Mouse (Mus musculus): ENCODE measurements around the gene Mamstr. TPM values are rescaled to one million over a fixed set of nuclear protein-coding genes. Genes with fewer than 3 reads are reported as not detected.
"Not testable (repeated sequence)": the region's sequence is repeated elsewhere in the genome, so short reads cannot be mapped to it uniquely, and the experiment has no call there.

Mamstr gene
- total RNA-seq, 2 experiments from 2014 or later, result 3.5 to 3.9 TPM

GRCm38 (mm10) chr7:45642503-45643255 is 2.9 kb downstream of the Mamstr start:
- intact Hi-C loops (cut with DNase I), result no loop called here
- Histone ChIP-seq H3K27ac (peak overlapping the region; percentile 84), H3K4me3 (peak overlapping the region; percentile 61)

DNA sequence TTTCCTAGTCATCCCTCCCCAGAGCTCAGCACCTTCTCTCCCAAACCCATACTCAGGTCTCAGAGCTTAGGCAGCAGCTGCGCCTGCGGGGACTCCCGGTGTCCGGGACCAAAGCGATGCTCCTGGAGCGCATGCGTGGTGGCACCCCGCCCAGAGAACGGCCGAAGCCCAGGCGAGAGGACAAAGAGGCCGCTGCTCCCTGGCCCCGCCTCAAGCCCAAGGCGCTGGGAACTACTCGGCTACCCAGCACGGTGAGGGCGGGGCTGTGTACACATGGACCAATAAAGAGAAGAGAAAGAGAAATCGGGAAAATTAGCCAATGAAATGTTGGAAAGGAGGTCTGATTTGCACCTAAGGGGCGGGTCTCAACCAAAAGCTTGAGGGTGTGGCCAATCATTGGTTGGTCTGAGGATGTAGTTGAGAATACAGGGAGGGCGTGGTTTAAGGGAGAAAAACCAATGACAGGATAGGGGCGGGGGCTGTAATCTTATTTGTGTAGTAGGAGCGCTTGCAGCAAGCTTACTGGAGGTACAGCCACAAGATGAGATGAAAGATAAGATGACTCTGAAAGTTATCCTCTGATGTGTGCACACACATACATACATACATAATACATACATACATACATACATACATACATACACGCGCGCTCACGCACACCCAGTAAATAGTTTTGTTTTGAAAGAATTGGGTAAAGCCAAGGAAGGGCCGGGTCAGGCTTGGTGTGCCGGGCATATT is 3.8 kb downstream of the Mamstr start:
- TF ChIP-seq CTCF (IDR thresholded peaks at IDR 0.05), result no peak
- intact Hi-C loops (cut with DNase I), result no loop called here
- Histone ChIP-seq H3K27ac (peak overlapping the region; percentile 84), H3K4me3 (peak overlapping the region; percentile 61)
- DNase-seq (ENCODE audit: extremely low spot score in 1 of 2, low spot score in 2 of 2), result peak; percentile 89 to 90

More at GRCm38 (mm10) chr7:45642503-45643255, 2.9 kb downstream of the Mamstr start:
- DNase-seq (ENCODE audit: extremely low spot score in 1 of 2, low spot score in 2 of 2), result no peak
- TF ChIP-seq CTCF (IDR thresholded peaks at IDR 0.05), result no peak

GRCm38 (mm10) chr7:45644183-45644582 is 4.4 kb downstream of the Mamstr start:
- Histone ChIP-seq H3K4me3 (peak overlapping the region; percentile 41), H3K27ac (peak overlapping the region; percentile 84)
- intact Hi-C loops (cut with DNase I), result no loop called here
- peak; percentile 72 to 76 for DNase-seq (ENCODE audit: extremely low spot score in 1 of 2, low spot score in 2 of 2)
- TF ChIP-seq CTCF (IDR thresholded peaks at IDR 0.05), result no peak

- intact Hi-C loops (cut with DNase I), result no loop called here
- Histone ChIP-seq H3K27ac (peak overlapping the region; percentile 84), H3K4me3 (peak overlapping the region; percentile 41)
- DNase-seq (ENCODE audit: extremely low spot score in 1 of 2, low spot score in 2 of 2), result no peak
- TF ChIP-seq CTCF (IDR thresholded peaks at IDR 0.05), result no peak
Observed at GRCm38 (mm10) chr7:45644872-45645590, 5.3 kb downstream of the Mamstr start.

DNA sequence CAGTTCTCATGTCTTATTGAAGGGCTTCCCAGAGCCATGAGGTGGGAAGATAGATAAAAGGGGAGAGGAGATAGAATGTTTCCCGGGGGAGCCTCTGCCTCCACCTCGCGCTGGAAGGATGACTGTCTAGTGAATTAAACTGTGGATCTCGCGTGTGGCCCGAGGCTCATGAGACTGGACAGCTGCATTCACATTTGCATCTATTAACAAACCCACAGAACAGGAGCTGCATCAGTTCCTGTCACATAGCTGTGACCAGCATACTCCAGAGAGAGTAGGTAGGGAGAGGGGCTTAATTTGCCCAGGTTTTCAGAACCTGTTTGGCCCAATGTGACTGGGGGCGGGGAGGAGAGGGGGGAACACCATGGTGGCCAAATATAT is 5.8 kb downstream of the Mamstr start:
- TF ChIP-seq CTCF (IDR thresholded peaks at IDR 0.05), result no peak
- H3K4me3 ChIP-seq, result no peak overlapping the region
- no peak overlapping the region for H3K27ac ChIP-seq
- intact Hi-C loops (cut with DNase I), result no loop called here
- DNase-seq (ENCODE audit: extremely low spot score in 1 of 2, low spot score in 2 of 2), result no peak

GRCm38 (mm10) chr7:45646671-45647070 is 6.9 kb downstream of the Mamstr start:
- no peak overlapping the region for H3K27ac ChIP-seq
- TF ChIP-seq CTCF (IDR thresholded peaks at IDR 0.05), result no peak
- DNase-seq (ENCODE audit: extremely low spot score in 1 of 2, low spot score in 2 of 2), result no peak
- intact Hi-C loops (cut with DNase I), result no loop called here
- H3K4me3 ChIP-seq, result no peak overlapping the region

DNA sequence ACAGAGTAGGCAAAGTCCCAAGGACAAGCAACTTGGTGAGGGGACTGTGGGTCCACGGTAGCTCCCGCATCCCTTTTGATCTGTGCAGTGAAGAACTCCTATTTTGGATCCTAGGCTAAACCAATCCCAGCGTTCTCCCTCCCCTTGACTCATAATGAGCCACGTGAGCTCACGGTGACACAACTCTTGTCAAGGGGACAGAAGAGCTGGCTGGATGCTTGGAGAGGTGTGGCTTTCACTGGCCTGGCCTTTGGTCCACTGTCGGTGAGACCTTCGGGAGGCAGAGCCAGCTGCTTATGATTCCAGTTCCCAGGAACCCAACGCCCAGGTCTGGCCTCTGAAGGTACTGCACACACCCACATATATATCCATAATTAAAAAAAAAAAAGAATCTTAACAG is 9.6 kb downstream of the Mamstr start:
- no peak for DNase-seq (ENCODE audit: extremely low spot score in 1 of 2, low spot score in 2 of 2)
- Histone ChIP-seq H3K27ac (no peak overlapping the region), H3K4me3 (no peak overlapping the region)
- intact Hi-C loops (cut with DNase I), result no loop called here
- TF ChIP-seq CTCF (IDR thresholded peaks at IDR 0.05), result no peak

- DNase-seq (ENCODE audit: extremely low spot score in 1 of 2, low spot score in 2 of 2); H3K27ac ChIP-seq; H3K4me3 ChIP-seq; intact Hi-C loops (cut with DNase I): not testable (repeated sequence)
Observed at GRCm38 (mm10) chr7:45650484-45650883, 10.7 kb downstream of the Mamstr start.

DNA sequence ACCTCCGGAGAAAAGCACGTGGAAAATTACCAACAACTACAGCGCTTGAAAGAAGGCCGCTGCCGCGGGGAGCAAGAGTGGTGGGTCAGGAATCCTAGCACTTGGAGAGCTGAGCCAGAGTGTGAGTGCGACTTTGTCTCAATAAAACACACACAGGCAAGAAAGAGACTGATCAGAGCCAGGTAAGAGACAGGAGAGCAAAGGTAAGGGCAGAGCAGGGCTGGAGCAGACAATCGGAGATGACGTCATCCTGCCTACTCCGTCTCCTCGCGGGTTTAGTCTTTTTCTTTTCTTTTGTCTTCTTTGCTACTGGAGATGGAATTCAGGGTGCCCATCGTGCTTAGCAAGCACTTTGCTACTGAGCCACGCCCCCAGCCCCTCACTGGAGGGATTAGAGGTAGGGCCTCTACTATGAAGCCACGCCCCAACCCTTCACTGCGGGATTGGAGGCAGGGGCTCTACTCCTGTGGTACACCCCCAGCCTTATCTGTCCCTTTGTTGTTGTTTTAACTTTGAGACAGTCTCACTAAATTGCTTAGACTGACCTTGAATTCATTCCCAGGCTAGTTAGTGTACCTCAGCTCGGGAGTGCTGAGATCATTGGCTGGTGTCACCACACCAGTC is 14.8 kb downstream of the Mamstr start:
- TF ChIP-seq CTCF (IDR thresholded peaks at IDR 0.05), result no peak
- no peak overlapping the region for H3K4me3 ChIP-seq
- intact Hi-C loops (cut with DNase I), result loop anchor here (5.0 kb wide), 1 partner anchor 37 kb away; the partner anchor contains the start of genes Fgf21 and Fut1
- no peak for DNase-seq (ENCODE audit: extremely low spot score in 1 of 2, low spot score in 2 of 2)
- H3K27ac ChIP-seq, result no peak overlapping the region

DNA sequence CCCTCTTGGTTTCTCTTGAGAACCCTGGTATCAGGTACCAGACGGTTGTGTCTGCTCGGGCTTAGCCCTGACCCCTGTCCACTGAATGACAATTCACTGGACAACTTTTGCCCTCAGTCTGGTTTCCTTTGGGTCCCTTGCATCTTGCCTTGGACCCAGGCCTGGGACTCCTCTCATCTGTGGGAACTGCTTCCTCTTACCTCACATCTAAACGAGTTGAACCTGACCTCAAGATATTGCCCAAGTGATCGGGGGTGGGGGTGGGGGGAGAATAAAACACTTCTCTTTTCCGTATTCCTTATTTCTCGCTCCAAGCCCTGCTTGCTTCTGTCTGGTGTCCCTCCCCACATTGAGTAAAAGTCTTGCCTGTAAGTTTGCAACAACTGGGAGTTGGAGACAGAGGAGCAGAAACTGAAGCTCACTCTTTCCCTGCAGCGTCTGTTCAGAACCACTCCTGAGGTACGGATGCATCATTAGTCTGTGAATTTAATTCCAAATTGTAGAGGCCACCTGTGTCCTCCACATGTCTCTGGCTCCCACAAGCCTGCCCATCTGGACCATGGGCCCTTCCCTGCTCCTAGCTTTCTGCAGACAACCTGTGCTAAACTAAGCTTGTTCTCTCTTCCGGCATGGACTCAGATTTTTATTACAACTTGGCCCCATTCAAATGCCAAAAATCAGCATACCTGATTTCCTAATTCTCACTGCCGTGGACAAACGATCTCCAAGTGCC is 21.1 kb downstream of the Mamstr start:
- no peak for TF ChIP-seq CTCF (IDR thresholded peaks at IDR 0.05)
- intact Hi-C loops (cut with DNase I), result no loop called here
- no peak overlapping the region for H3K4me3 ChIP-seq
- no peak for DNase-seq (ENCODE audit: extremely low spot score in 1 of 2, low spot score in 2 of 2)
- no peak overlapping the region for H3K27ac ChIP-seq

DNA sequence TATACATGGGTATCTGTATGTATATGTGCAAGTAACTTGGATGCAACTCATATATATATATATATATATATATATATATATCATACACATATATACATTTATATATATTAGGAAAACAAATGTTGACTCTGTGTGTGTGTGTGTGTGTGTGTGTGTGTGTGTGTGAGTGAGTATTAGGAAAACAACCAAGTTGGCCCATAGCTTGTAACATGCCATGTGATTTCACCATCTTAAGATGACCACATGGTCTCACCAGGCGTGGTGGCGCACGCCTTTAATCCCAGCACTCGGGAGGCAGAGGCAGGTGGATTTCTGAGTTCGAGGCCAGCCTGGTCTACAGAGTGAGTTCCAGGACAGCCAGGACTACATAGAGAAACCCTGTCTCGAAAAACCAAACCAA is 21.9 kb downstream of the Mamstr start:
- H3K27ac ChIP-seq; DNase-seq (ENCODE audit: extremely low spot score in 1 of 2, low spot score in 2 of 2); H3K4me3 ChIP-seq; intact Hi-C loops (cut with DNase I): not testable (repeated sequence)
